Mouse (Mus musculus): ENCODE data around the gene Ooep. TPM values are rescaled to one million over a fixed set of nuclear protein-coding genes. Genes with fewer than 3 reads are reported as not detected.
"Not testable (repeated sequence)": the region's sequence is repeated elsewhere in the genome, so short reads cannot be mapped to it uniquely, and the experiment has no call there.

Gene Ooep
- polyA plus RNA-seq, 1 experiment from 2014 or later: 3.0 TPM

- Histone ChIP-seq H3K9me3 (no peaks in the 10 kb centered on the region), H3K4me1 (peaks cover 5% of the 10 kb centered on the region; the same call in 1 of the 2 replicates), H3K27ac (no peak overlapping the region), H3K36me3 (no peaks in the 10 kb centered on the region), H3K4me3 (no peak overlapping the region), H3K9ac (no peak overlapping the region), H3K4me2 (no peak overlapping the region), H3K27me3 (no peaks in the 10 kb centered on the region)
- ATAC-seq (ENCODE audit: borderline replicate concordance, extremely low read depth, low FRiP score, low TSS enrichment): no peak
- WGBS: 63% methylated on average over 12 of the region's 13 CpGs
Measured at GRCm38 (mm10) chr9:78365850-78366544, 12.5 kb downstream of the Ooep start.

- Histone ChIP-seq H3K4me3 (no peak overlapping the region), H3K27ac (no peak overlapping the region), H3K4me1 (peaks cover 5% of the 10 kb centered on the region; the same call in 1 of the 2 replicates), H3K4me2 (no peak overlapping the region), H3K9me3 (no peaks in the 10 kb centered on the region), H3K36me3 (no peaks in the 10 kb centered on the region), H3K9ac (no peak overlapping the region), H3K27me3 (no peaks in the 10 kb centered on the region)
- 93% methylated on average over 6 of the region's 6 CpGs for WGBS
- no peak for ATAC-seq (ENCODE audit: borderline replicate concordance, extremely low read depth, low FRiP score, low TSS enrichment)
Measured at GRCm38 (mm10) chr9:78364701-78365100, 13.8 kb downstream of the Ooep start.

GRCm38 (mm10) chr9:78363374-78363773 lies 15.2 kb downstream of the Ooep start:
- H3K27me3 ChIP-seq: no peaks in the 10 kb centered on the region
- H3K4me1 ChIP-seq: peaks cover 5% of the 10 kb centered on the region; the same call in 1 of the 2 replicates
- WGBS: 44% methylated on average over 6 of the region's 6 CpGs
- no peaks in the 10 kb centered on the region for H3K36me3 ChIP-seq
- no peak overlapping the region for H3K4me2 ChIP-seq
- H3K27ac ChIP-seq: no peak overlapping the region
- H3K9ac ChIP-seq: no peak overlapping the region
- no peak for ATAC-seq (ENCODE audit: borderline replicate concordance, extremely low read depth, low FRiP score, low TSS enrichment)
- no peaks in the 10 kb centered on the region for H3K9me3 ChIP-seq
- no peak overlapping the region for H3K4me3 ChIP-seq

- 35% methylated on average over 2 of the region's 2 CpGs for WGBS
- H3K4me1 ChIP-seq: peaks cover 5% of the 10 kb centered on the region; the same call in 1 of the 2 replicates
- no peaks in the 10 kb centered on the region for H3K36me3 ChIP-seq
- no peaks in the 10 kb centered on the region for H3K27me3 ChIP-seq
- H3K9ac ChIP-seq: no peak overlapping the region
- no peak overlapping the region for H3K4me3 ChIP-seq
- ATAC-seq (ENCODE audit: borderline replicate concordance, extremely low read depth, low FRiP score, low TSS enrichment): no peak
- no peak overlapping the region for H3K27ac ChIP-seq
- no peak overlapping the region for H3K4me2 ChIP-seq
- no peaks in the 10 kb centered on the region for H3K9me3 ChIP-seq
Measured at GRCm38 (mm10) chr9:78360484-78360872, 18.0 kb downstream of the Ooep start.

- Histone ChIP-seq H3K9ac (no peak overlapping the region), H3K4me1 (peaks cover 5% of the 10 kb centered on the region; the same call in 1 of the 2 replicates), H3K4me3 (no peak overlapping the region), H3K4me2 (no peak overlapping the region), H3K36me3 (no peaks in the 10 kb centered on the region), H3K27ac (no peak overlapping the region), H3K27me3 (no peaks in the 10 kb centered on the region), H3K9me3 (no peaks in the 10 kb centered on the region)
- ATAC-seq (ENCODE audit: borderline replicate concordance, extremely low read depth, low FRiP score, low TSS enrichment): no peak
- 75% methylated on average over 6 of the region's 6 CpGs for WGBS
Measured at GRCm38 (mm10) chr9:78359750-78360483, 18.6 kb downstream of the Ooep start.

- Histone ChIP-seq H3K4me1 (peaks cover 3% of the 10 kb centered on the region; the same call in 1 of the 2 replicates), H3K9me3 (no peaks in the 10 kb centered on the region), H3K36me3 (no peaks in the 10 kb centered on the region), H3K27me3 (no peaks in the 10 kb centered on the region), H3K4me3 (no peak overlapping the region), H3K27ac (no peak overlapping the region), H3K4me2 (no peak overlapping the region), H3K9ac (no peak overlapping the region)
- no peak for ATAC-seq (ENCODE audit: borderline replicate concordance, extremely low read depth, low FRiP score, low TSS enrichment)
- whole genome bisulfite sequencing: 12% methylated on average over 9 of the region's 9 CpGs
Measured at GRCm38 (mm10) chr9:78358053-78358452, 20.5 kb downstream of the Ooep start.

- Histone ChIP-seq H3K27me3 (no peaks in the 10 kb centered on the region), H3K36me3 (no peaks in the 10 kb centered on the region), H3K4me2 (no peak within 1 kb of the TSS), H3K4me1 (no peaks in the 10 kb centered on the region), H3K27ac (no peak within 1 kb of the TSS), H3K9ac (no peak within 1 kb of the TSS), H3K9me3 (no peaks in the 10 kb centered on the region), H3K4me3 (no peak within 1 kb of the TSS)
- WGBS: 85% methylated on average over 8 of the region's 8 CpGs
- no peak for ATAC-seq (ENCODE audit: borderline replicate concordance, extremely low read depth, low FRiP score, low TSS enrichment)
Measured at GRCm38 (mm10) chr9:78355611-78356010, 22.9 kb downstream of the Ooep start, which contains the start of gene Gsta2. Gsta2 (minus strand) TSS chr9:78355788.

- 72% methylated on average over 11 of the region's 11 CpGs for WGBS
- H3K4me1 ChIP-seq: no peaks in the 10 kb centered on the region
- ATAC-seq (ENCODE audit: borderline replicate concordance, extremely low read depth, low FRiP score, low TSS enrichment): no peak
- H3K27ac ChIP-seq: no peak overlapping the region
- H3K9ac ChIP-seq: no peak overlapping the region
- H3K4me3 ChIP-seq: no peak overlapping the region
- no peaks in the 10 kb centered on the region for H3K36me3 ChIP-seq
- no peak overlapping the region for H3K4me2 ChIP-seq
- H3K9me3 ChIP-seq: no peaks in the 10 kb centered on the region
- no peaks in the 10 kb centered on the region for H3K27me3 ChIP-seq
Measured at GRCm38 (mm10) chr9:78354665-78355578, 23.6 kb downstream of the Ooep start.

- Histone ChIP-seq H3K4me1 (no peaks in the 10 kb centered on the region), H3K4me2 (no peak overlapping the region), H3K27me3 (no peaks in the 10 kb centered on the region), H3K9ac (no peak overlapping the region), H3K36me3 (no peaks in the 10 kb centered on the region), H3K9me3 (no peaks in the 10 kb centered on the region), H3K27ac (no peak overlapping the region), H3K4me3 (no peak overlapping the region)
- WGBS: 68% methylated on average over 6 of the region's 6 CpGs
- no peak for ATAC-seq (ENCODE audit: borderline replicate concordance, extremely low read depth, low FRiP score, low TSS enrichment)
Measured at GRCm38 (mm10) chr9:78351504-78352220, 26.9 kb downstream of the Ooep start.

- H3K9me3 ChIP-seq; H3K27me3 ChIP-seq; H3K36me3 ChIP-seq; ATAC-seq (ENCODE audit: borderline replicate concordance, extremely low read depth, low FRiP score, low TSS enrichment); H3K9ac ChIP-seq; H3K4me3 ChIP-seq; H3K27ac ChIP-seq; H3K4me2 ChIP-seq; H3K4me1 ChIP-seq: not testable (repeated sequence)
Measured at GRCm38 (mm10) chr9:78350007-78350406, 28.5 kb downstream of the Ooep start.

- not testable (repeated sequence) for H3K4me3 ChIP-seq; H3K36me3 ChIP-seq; H3K27ac ChIP-seq; H3K4me2 ChIP-seq; H3K9ac ChIP-seq; ATAC-seq (ENCODE audit: borderline replicate concordance, extremely low read depth, low FRiP score, low TSS enrichment); H3K4me1 ChIP-seq; H3K9me3 ChIP-seq; H3K27me3 ChIP-seq
- WGBS: 68% methylated on average over 3 of the region's 3 CpGs
Measured at GRCm38 (mm10) chr9:78349141-78349540, 29.4 kb downstream of the Ooep start.
